In genomic region chr9:107370106-107370463, GRCm38 (mm10) we compare ENCODE assay signal across 14 mouse cellular contexts. TPM values are rescaled to one million over a fixed set of nuclear protein-coding genes. Genes with fewer than 3 reads are reported as not detected.
DNase-seq lines count a peak whose midpoint lies in the region; ATAC-seq and TF ChIP-seq lines count a peak whose summit lies in the region.
"Had no signal": no experiment of that assay in that cellular context is flagged by ENCODE, and none has a peak within 500 bp of the region (broad histone marks: within the 10 kb centered on the region; RNA-seq: fewer than 3 reads in every experiment).

No protein-coding gene starts in this region.

- no peak overlapping the region for H3K9ac ChIP-seq in heart, embryonic 12.5 days
- no peak overlapping the region for H3K9ac ChIP-seq in liver, embryonic 11.5 days (ENCODE audit: low read depth, low read length)
- no peak overlapping the region for H3K9ac ChIP-seq in midbrain, embryonic 12.5 days (replicated peaks)

- H3K36me3 ChIP-seq in heart, embryonic 12.5 days, result no peaks in the 10 kb centered on the region
- H3K36me3 ChIP-seq in G1E (replicated peaks), result no peaks in the 10 kb centered on the region
- H3K36me3 ChIP-seq in liver, embryonic 11.5 days (ENCODE audit: control insufficient read depth, insufficient read depth, low read length), result no peaks in the 10 kb centered on the region
- H3K36me3 ChIP-seq in midbrain, embryonic 12.5 days, result no peaks in the 10 kb centered on the region

- WGBS in heart, embryonic 12.5 days, result 2% methylated on average over 4 of the region's 4 CpGs
- WGBS in liver, embryonic 11.5 days, result 3% methylated on average over 4 of the region's 4 CpGs
- WGBS in midbrain, embryonic 12.5 days, result 18% methylated on average over 4 of the region's 4 CpGs

- H3K27me3 ChIP-seq in heart, embryonic 12.5 days (replicated peaks), result peaks cover 14% of the 10 kb centered on the region
- H3K27me3 ChIP-seq in G1E (ENCODE audit: insufficient read depth, low read length), result no peaks in the 10 kb centered on the region
- peaks cover 8% of the 10 kb centered on the region for H3K27me3 ChIP-seq in liver, embryonic 11.5 days (replicated peaks; ENCODE audit: control insufficient read depth, insufficient read depth, low read length)
- peaks cover 30% of the 10 kb centered on the region; the same call in 1 of the 2 replicates for H3K27me3 ChIP-seq in midbrain, embryonic 12.5 days

- no peak for DNase-seq in heart, postnatal 14 days
- peak; percentile 45 for DNase-seq in G1E (ENCODE audit: low spot score)
- no peak for DNase-seq in liver, embryonic 11.5 days (ENCODE audit: low spot score)
- no peak for DNase-seq in natural killer cell, adult 2 months (ENCODE audit: low spot score in 2 of 2)
- no peak for DNase-seq in urinary bladder, adult 18-20 months (ENCODE audit: low spot score in 2 of 2)
- DNase-seq: B cell, adult 2 months; cerebellum, postnatal 25 days; gastrocnemius, postnatal 10 days; right cerebral cortex, postnatal 14 days; thymus, postnatal 36 days had no signal

- intact Hi-C loops in heart, postnatal 14 days (cut with DNase I), result no loop called here

- peaks cover 50% of the 10 kb centered on the region for H3K4me1 ChIP-seq in heart, embryonic 12.5 days (replicated peaks)
- peaks cover 92% of the 10 kb centered on the region for H3K4me1 ChIP-seq in G1E (ENCODE audit: insufficient read depth, low read depth, low read length)
- peaks cover 34% of the 10 kb centered on the region for H3K4me1 ChIP-seq in liver, embryonic 11.5 days (replicated peaks; ENCODE audit: control insufficient read depth, insufficient read depth, low read length)
- H3K4me1 ChIP-seq in midbrain, embryonic 12.5 days, result peaks cover 6% of the 10 kb centered on the region

- no peak overlapping the region for H3K4me3 ChIP-seq in heart, embryonic 12.5 days
- peak overlapping the region; percentile 63; the same call in 1 of the 2 replicates for H3K4me3 ChIP-seq in G1E (ENCODE audit: low read depth, low read length)
- H3K4me3 ChIP-seq in liver, embryonic 11.5 days (ENCODE audit: low read depth, low read length), result no peak overlapping the region
- no peak overlapping the region for H3K4me3 ChIP-seq in midbrain, embryonic 12.5 days

- H3K27ac ChIP-seq in heart, embryonic 12.5 days (ENCODE audit: poor library complexity, severe bottlenecking), result 0 out of 2 replicates have a peak overlapping the region, but pooled peaks have one; percentile 24
- peak overlapping the region; percentile 77 for H3K27ac ChIP-seq in liver, embryonic 11.5 days (ENCODE audit: low read depth, low read length)
- peak overlapping the region; percentile 77 for H3K27ac ChIP-seq in midbrain, embryonic 12.5 days (replicated peaks)
- H3K27ac ChIP-seq: kidney, postnatal 0 days had no signal

- no peak; the same call in 1 of the 2 replicates for ATAC-seq in heart, embryonic 12.5 days (ENCODE audit: insufficient number of reproducible peaks, low FRiP score)
- ATAC-seq in G1E (ENCODE audit: extremely low read depth, insufficient number of reproducible peaks, low FRiP score, poor library complexity, severe bottlenecking), result no peak
- peak; percentile 37 for ATAC-seq in liver, embryonic 11.5 days (replicated peaks; ENCODE audit: low FRiP score)
- 0 out of 2 replicates have a peak, but pooled peaks have one; percentile 39 for ATAC-seq in midbrain, embryonic 12.5 days (ENCODE audit: low FRiP score, low read depth)

- no peak for TF ChIP-seq CTCF in G1E (IDR thresholded peaks at IDR 0.05; ENCODE audit: low read depth, low read length)

- peak overlapping the region; percentile 22; the same call in 1 of the 2 replicates for H3K4me2 ChIP-seq in heart, embryonic 12.5 days
- H3K4me2 ChIP-seq in liver, embryonic 11.5 days, result peak overlapping the region; percentile 61
- H3K4me2 ChIP-seq in midbrain, embryonic 12.5 days (replicated peaks), result no peak overlapping the region

- no peaks in the 10 kb centered on the region for H3K9me3 ChIP-seq in heart, embryonic 12.5 days (replicated peaks)
- H3K9me3 ChIP-seq in G1E (replicated peaks), result no peaks in the 10 kb centered on the region
- H3K9me3 ChIP-seq in liver, embryonic 11.5 days (ENCODE audit: control insufficient read depth, low read length), result no peaks in the 10 kb centered on the region
- no peaks in the 10 kb centered on the region for H3K9me3 ChIP-seq in midbrain, embryonic 12.5 days

RNA-seq across cellular contexts. Expression of gene Cacna2d2, which starts 29.3 kb away (rescaled TPM):
- polyA plus RNA-seq in heart, embryonic 12.5 days (2016; fragmentation: Nextera tagmentation; extraction: Ambion mirVana), result 5.9 and 6.2 TPM in 2 replicates
- 10 to 100 TPM in 1 of 2 experiments, 1 to 10 TPM in 1; 5.0 to 10.5 TPM for total RNA-seq in heart, postnatal 14 days (2021)
- total RNA-seq in G1E (2014; fragmentation: Nextera tagmentation), result not detected in 2 replicates
- total RNA-seq in G1E (2017), result 0.05 and 0.06 TPM in 2 replicates
- 0.09 TPM in 1 of 2 replicates, not detected in the other for polyA plus RNA-seq in G1E (2012)
- 0.13 and 0.18 TPM in 2 replicates for polyA plus RNA-seq in liver, embryonic 11.5 days (2014; fragmentation: Nextera tagmentation; extraction: Ambion mirVana)
- 3.7 and 4.1 TPM in 2 replicates for polyA plus RNA-seq in midbrain, embryonic 12.5 days (2016; fragmentation: Nextera tagmentation; extraction: Ambion mirVana)
- total RNA-seq: liver, adult 2 months had no signal
- polyA plus RNA-seq: liver, adult 2 months had no signal

RNA-seq across cellular contexts. Expression of gene 6430571L13Rik, which starts 29.7 kb away (rescaled TPM):
- 0.55 and 1.1 TPM in 2 replicates for polyA plus RNA-seq in heart, embryonic 12.5 days (2016; fragmentation: Nextera tagmentation; extraction: Ambion mirVana)
- total RNA-seq in heart, postnatal 14 days (2021), result 1 to 10 TPM; 7.0 to 7.4 TPM
- total RNA-seq in G1E (2014; fragmentation: Nextera tagmentation) (1.3 TPM in 1 of 2 replicates, not detected in the other), G1E (2017) (0.64 and 0.76 TPM in 2 replicates)
- 0.29 and 0.46 TPM in 2 replicates for polyA plus RNA-seq in G1E (2012)
- polyA plus RNA-seq in liver, embryonic 11.5 days (2014; fragmentation: Nextera tagmentation; extraction: Ambion mirVana), result 0.05 and 0.10 TPM in 2 replicates
- polyA plus RNA-seq in midbrain, embryonic 12.5 days (2016; fragmentation: Nextera tagmentation; extraction: Ambion mirVana), result 3.1 and 4.2 TPM in 2 replicates

RNA-seq across cellular contexts. Expression of gene Hemk1, which starts 31.9 kb away (rescaled TPM):
- polyA plus RNA-seq in heart, embryonic 12.5 days (2016; fragmentation: Nextera tagmentation; extraction: Ambion mirVana), result 11.4 and 13.4 TPM in 2 replicates
- 10 to 100 TPM; 19.7 to 21.2 TPM for total RNA-seq in heart, postnatal 14 days (2021)
- total RNA-seq in G1E (2014; fragmentation: Nextera tagmentation) (29.6 and 42.6 TPM in 2 replicates), G1E (2017) (35.6 and 48.6 TPM in 2 replicates)
- polyA plus RNA-seq in G1E (2012), result 9.4 and 11.0 TPM in 2 replicates
- 8.2 and 8.7 TPM in 2 replicates for polyA plus RNA-seq in liver, embryonic 11.5 days (2014; fragmentation: Nextera tagmentation; extraction: Ambion mirVana)
- polyA plus RNA-seq in midbrain, embryonic 12.5 days (2016; fragmentation: Nextera tagmentation; extraction: Ambion mirVana), result 13.3 and 14.9 TPM in 2 replicates

Comparison
In these comparisons a context has a peak if more than half of its experiments do, and no peak if none do; other contexts are left out.
1. ATAC-seq: peak in liver, embryonic 11.5 days (single experiment) and midbrain, embryonic 12.5 days (single experiment); none in heart, embryonic 12.5 days (single experiment) and G1E (single experiment).
2. H3K27ac ChIP-seq: peak in every context shown above with its lines; median percentile 77 in liver, embryonic 11.5 days; 77 in midbrain, embryonic 12.5 days; 24 in heart, embryonic 12.5 days.